Mouse (Mus musculus) MEL (cell line): Measurements from ENCODE around the gene Ribc2. TPM values are rescaled to one million over a fixed set of nuclear protein-coding genes. Genes with fewer than 3 reads are reported as not detected.

Experiments
- DNase-seq: peaks from one replicate; pipeline ENCODE4 v3.0.0; 2011; ENCODE audit warnings: low read depth, low spot score
- H3K27ac ChIP-seq: 2 replicates; pipeline ENCODE4 v1.5.1; 2012; ENCODE audit warnings: low read depth, mild to moderate bottlenecking, control low read depth, low read length, moderate library complexity; ENCODE audit not compliant: control insufficient read depth
- H3K27me3 ChIP-seq, 2 experiments: fragments of 150-350 bp in 1 of 2; sonication (generic) in 1 of 2; 2 replicates each; pipeline ENCODE4 v1.6.1; 2012; ENCODE audit warnings: low read length in 2 of 2, mild to moderate bottlenecking in 2 of 2, improper control_type of control experiment in 1 of 2, moderate library complexity in 1 of 2; ENCODE audit not compliant: insufficient read depth in 2 of 2, control insufficient read depth in 1 of 2
- H3K36me3 ChIP-seq, 2 experiments: 2 replicates each; pipeline ENCODE4 v1.6.1; 2012 to 2014; ENCODE audit warnings: low read length in 2 of 2, improper control_type of control experiment in 1 of 2, inconsistent platforms in 1 of 2, mild to moderate bottlenecking in 1 of 2; ENCODE audit not compliant: insufficient read depth in 2 of 2, control insufficient read depth in 1 of 2
- H3K4me1 ChIP-seq, 2 experiments: fragments of 150-350 bp in 1 of 2; sonication (generic) in 1 of 2; 2 replicates each; pipeline ENCODE4 v1.6.1; 2012; ENCODE audit warnings: low read length in 2 of 2, improper control_type of control experiment in 1 of 2, mild to moderate bottlenecking in 1 of 2; ENCODE audit not compliant: insufficient read depth in 2 of 2, control insufficient read depth in 1 of 2
- H3K4me3 ChIP-seq, 2 experiments: fragments of 150-350 bp in 1 of 2; sonication (generic) in 1 of 2; 2 replicates each; pipeline ENCODE4 v1.5.1; 2012; ENCODE audit warnings: low read depth in 2 of 2, low read length in 2 of 2, mild to moderate bottlenecking in 2 of 2, moderate library complexity in 2 of 2, control low read depth in 1 of 2, improper control_type of control experiment in 1 of 2; ENCODE audit not compliant: control insufficient read depth in 1 of 2, insufficient read depth in 1 of 2
- H3K79me2 ChIP-seq: 2 replicates; pipeline ENCODE4 v1.6.1; 2012; ENCODE audit warnings: mild to moderate bottlenecking, low read length, moderate library complexity; ENCODE audit not compliant: control insufficient read depth, poor library complexity, insufficient read depth
- H3K9ac ChIP-seq: 2 replicates; pipeline ENCODE4 v1.6.1; 2012; ENCODE audit warnings: low read depth, mild to moderate bottlenecking, control low read depth, low read length, moderate library complexity; ENCODE audit not compliant: control insufficient read depth, poor library complexity, severe bottlenecking
- H3K9me3 ChIP-seq: fragments of 150-350 bp; sonication (generic); replicated peaks from 2 replicates; pipeline ENCODE4 v1.6.1; 2012; ENCODE audit warnings: mild to moderate bottlenecking, low read length, improper control_type of control experiment, moderate library complexity; ENCODE audit not compliant: insufficient read depth
- BHLHE40 ChIP-seq: IDR thresholded peaks from 2 replicates; pipeline ENCODE4 v1.6.1; 2012; ENCODE audit warnings: low read depth, mild to moderate bottlenecking, inconsistent platforms, low read length, improper control_type of control experiment, borderline replicate concordance
- CTCF ChIP-seq, 3 experiments: IDR thresholded peaks in 2 of 3; conservative IDR thresholded peaks in 1 of 3; 2 replicates each; pipeline ENCODE4 v1.5.1; 2011 to 2012; ENCODE audit warnings: low read length in 3 of 3, low read depth in 2 of 3, mild to moderate bottlenecking in 2 of 3, improper control_type of control experiment in 1 of 3, inconsistent platforms in 1 of 3, mixed read lengths in 1 of 3, moderate library complexity in 1 of 3; ENCODE audit not compliant: control insufficient read depth in 1 of 3, insufficient read depth in 1 of 3, poor library complexity in 1 of 3, severe bottlenecking in 1 of 3
- EP300 ChIP-seq, 2 experiments: IDR thresholded peaks; 2 replicates each; pipeline ENCODE4 v1.6.1; 2011; ENCODE audit warnings: improper control_type of control experiment in 2 of 2, low read length in 2 of 2, low read depth in 1 of 2, mild to moderate bottlenecking in 1 of 2
- GATA1 ChIP-seq: IDR thresholded peaks from 2 replicates; pipeline ENCODE4 v1.6.1; 2011; ENCODE audit warnings: low read depth, low read length, improper control_type of control experiment
- MAFK ChIP-seq: IDR thresholded peaks from 2 replicates; pipeline ENCODE4 v1.6.1; 2011; ENCODE audit warnings: low read depth, mild to moderate bottlenecking, low read length, improper control_type of control experiment, borderline replicate concordance
- MAX ChIP-seq: IDR thresholded peaks from 2 replicates; pipeline ENCODE4 v1.6.1; 2011; ENCODE audit warnings: low read length, improper control_type of control experiment
- MXI1 ChIP-seq: IDR thresholded peaks from 2 replicates; pipeline ENCODE4 v1.6.1; 2011; ENCODE audit warnings: mild to moderate bottlenecking, low read depth, low read length, improper control_type of control experiment
- NELFE ChIP-seq: IDR thresholded peaks from 2 replicates; pipeline ENCODE4 v1.6.1; 2011; ENCODE audit warnings: low read depth, low read length, improper control_type of control experiment
- POLR2AphosphoS5 ChIP-seq: IDR thresholded peaks from 2 replicates; pipeline ENCODE4 v1.6.1; 2012; ENCODE audit warnings: low read depth, borderline replicate concordance, mild to moderate bottlenecking, inconsistent platforms, low read length, moderate library complexity, mixed read lengths
- USF2 ChIP-seq, 2 experiments: IDR thresholded peaks; 2 replicates each; pipeline ENCODE4 v1.6.1; 2011 to 2012; ENCODE audit warnings: improper control_type of control experiment in 2 of 2, low read length in 2 of 2, borderline replicate concordance in 1 of 2, inconsistent platforms in 1 of 2, low read depth in 1 of 2, mild to moderate bottlenecking in 1 of 2; ENCODE audit not compliant: insufficient read depth in 1 of 2
- polyA plus RNA-seq, 2 experiments: library from polyadenylated mRNA; stranded (reverse) in 1 of 2; unstranded in 1 of 2; fragments of >175 nt in 1 of 2; fragments of >200 nt in 1 of 2; gene quantifications; 2 replicates each; pipeline versions ENCODE4 v1.2.1 to v1.2.4; 2012; ENCODE audit warnings: low replicate concordance in 2 of 2, low read depth in 1 of 2; ENCODE audit not compliant: insufficient read length in 2 of 2, insufficient read depth in 1 of 2, missing spikeins in 1 of 2
- total RNA-seq: library from RNA; depleted of rRNA; stranded (reverse); fragments of 300-350 nt; gene quantifications from 2 replicates; pipeline ENCODE4 v1.2.3, GENCODE M21; 2012; rRNA removed

The Ribc2 gene
- total and polyA plus RNA-seq, 3 experiments, result not detected

- no peak overlapping the region for H3K4me3 ChIP-seq
- no peaks in the 10 kb centered on the region for H3K4me1 ChIP-seq
- TF ChIP-seq USF2 (IDR thresholded peaks at IDR 0.05; ENCODE audit: borderline replicate concordance in 1 of 2, insufficient read depth in 1 of 2, low read depth in 1 of 2, low read length in 2 of 2) (no peak), MXI1 (no peak), POLR2AphosphoS5 (no peak), BHLHE40 (no peak), MAX (no peak), NELFE (no peak), MAFK (no peak), EP300 (IDR thresholded peaks at IDR 0.05; ENCODE audit: low read depth in 1 of 2, low read length in 2 of 2) (no peak), GATA1 (no peak), CTCF (IDR thresholded peaks at IDR 0.05 in 2 of 3, conservative IDR thresholded peaks at IDR 0.05 in 1 of 3; ENCODE audit: control insufficient read depth in 1 of 3, insufficient read depth in 1 of 3, low read depth in 2 of 3, low read length in 3 of 3, poor library complexity in 1 of 3, severe bottlenecking in 1 of 3) (no peak)
- TF ChIP-seq, all 39 proteins: peak for 0
- Histone ChIP-seq H3K79me2 (no peaks in the 10 kb centered on the region), H3K9ac (no peak overlapping the region), H3K27me3 (no peaks in the 10 kb centered on the region), H3K27ac (no peak overlapping the region), H3K9me3 (no peaks in the 10 kb centered on the region), H3K36me3 (no peaks in the 10 kb centered on the region)
- no peak for DNase-seq
These were observed 56.4 kb downstream of the Ribc2 start for GRCm38 (mm10) chr15:85188167-85188778.

Other genes starting within 250 kb of the Ribc2 start
- gene Gm29666, start 212.0 kb upstream of the Ribc2 start, total RNA-seq, result 0.42 and 0.49 TPM in 2 replicates
- gene Gm29666, start 212.0 kb upstream of the Ribc2 start, polyA plus RNA-seq, result under 1 TPM in 1 of 2 experiments, not detected in 1; 0.36 TPM
- gene Nup50, start 208.7 kb upstream of the Ribc2 start, total RNA-seq, result 54.7 and 55.9 TPM in 2 replicates
- gene Nup50, start 208.7 kb upstream of the Ribc2 start, polyA plus RNA-seq, result 10 to 100 TPM in 1 of 2 experiments, not detected in 1; 98.4 TPM
- 16.7 and 19.6 TPM in 2 replicates for gene 5031439G07Rik, start 143.5 kb upstream of the Ribc2 start, total RNA-seq
- 10 to 100 TPM in 1 of 2 experiments, not detected in 1; 61.0 TPM for gene 5031439G07Rik, start 143.5 kb upstream of the Ribc2 start, polyA plus RNA-seq
- gene Upk3a, start 114.9 kb upstream of the Ribc2 start, total RNA-seq, result not detected in 2 replicates
- gene Upk3a, start 114.9 kb upstream of the Ribc2 start, polyA plus RNA-seq, result not detected
- 11.7 and 13.3 TPM in 2 replicates for gene Fam118a, start 103.1 kb upstream of the Ribc2 start, total RNA-seq
- gene Fam118a, start 103.1 kb upstream of the Ribc2 start, polyA plus RNA-seq, result 10 to 100 TPM in 1 of 2 experiments, not detected in 1; 12.9 TPM
- gene Smc1b, start 114 bp upstream of the Ribc2 start, total RNA-seq, result not detected in 2 replicates
- not detected for gene Smc1b, start 114 bp upstream of the Ribc2 start, polyA plus RNA-seq
- not detected in 2 replicates for gene Fbln1, start 73.9 kb downstream of the Ribc2 start, total RNA-seq
- gene Fbln1, start 73.9 kb downstream of the Ribc2 start, polyA plus RNA-seq, result not detected
- gene Atxn10, start 204.2 kb downstream of the Ribc2 start, total RNA-seq, result 24.5 and 28.8 TPM in 2 replicates
- 10 to 100 TPM; 45.0 to 75.6 TPM for gene Atxn10, start 204.2 kb downstream of the Ribc2 start, polyA plus RNA-seq